Mouse (Mus musculus) lung, postnatal 0 days (tissue): ENCODE measurements at regions not wholly inside any gene's neighbourhood (a gene's known extent, or its start where the extent isn't known, plus 50 kb on each side); places are given as distances from the start of the nearest gene placed in this dataset.

Experiments used
- CTCF ChIP-seq: IDR thresholded peaks from 2 replicates; pipeline ENCODE4 v1.5.1; 2016; ENCODE audit warnings: antibody characterized with exemption, mild to moderate bottlenecking
- EP300 ChIP-seq: IDR thresholded peaks from 2 replicates; pipeline ENCODE4 v1.6.1; 2016; ENCODE audit warnings: antibody characterized with exemption, mild to moderate bottlenecking, control low read depth

GRCm38 (mm10) chr11:18585031-18585430 lies 433.8 kb downstream of the Meis1 start:
- TF ChIP-seq CTCF (no peak), EP300 (no peak)
